Mouse (Mus musculus) heart, embryonic 12.5 days (tissue): Measurements from ENCODE around the gene Gadl1. TPM values are rescaled to one million over a fixed set of nuclear protein-coding genes. Genes with fewer than 3 reads are reported as not detected.
"Not testable (repeated sequence)": the region's sequence is repeated elsewhere in the genome, so short reads cannot be mapped to it uniquely, and the experiment has no call there.

Experiments
- ATAC-seq: fragments of 200-750 bp; cut with Nextera tagmentation; 2 replicates; pipeline ENCODE4 v1.8.0; 2017; ENCODE audit warnings: moderate TSS enrichment, moderate library complexity; ENCODE audit not compliant: insufficient number of reproducible peaks, low FRiP score
- H3K27ac ChIP-seq: fragments of 300-500 bp; sonication (generic); 2 replicates; pipeline ENCODE4 v1.5.1; 2016; ENCODE audit warnings: mild to moderate bottlenecking, moderate library complexity; ENCODE audit not compliant: poor library complexity, severe bottlenecking
- H3K27me3 ChIP-seq: fragments of 300-500 bp; sonication (generic); replicated peaks from 2 replicates; pipeline ENCODE4 v1.6.1; 2016; ENCODE audit warnings: mild to moderate bottlenecking, moderate library complexity
- H3K36me3 ChIP-seq: fragments of 300-500 bp; sonication (generic); 2 replicates; pipeline ENCODE4 v1.6.1; 2016; ENCODE audit warnings: mild to moderate bottlenecking, moderate library complexity
- H3K4me1 ChIP-seq: fragments of 300-500 bp; sonication (generic); replicated peaks from 2 replicates; pipeline ENCODE4 v1.6.1; 2016; ENCODE audit warnings: mild to moderate bottlenecking
- H3K4me2 ChIP-seq: fragments of 300-500 bp; sonication (generic); 2 replicates; pipeline ENCODE4 v1.6.1; 2016; ENCODE audit warnings: mild to moderate bottlenecking, moderate library complexity
- H3K4me3 ChIP-seq: fragments of 300-500 bp; sonication (generic); 2 replicates; pipeline ENCODE4 v1.5.1; 2016; ENCODE audit warnings: mild to moderate bottlenecking
- H3K9ac ChIP-seq: fragments of 300-500 bp; sonication (generic); 2 replicates; pipeline ENCODE4 v1.6.1; 2016; ENCODE audit warnings: mild to moderate bottlenecking, moderate library complexity
- H3K9me3 ChIP-seq: fragments of 300-500 bp; sonication (generic); replicated peaks from 2 replicates; pipeline ENCODE4 v1.6.1; 2016; ENCODE audit warnings: mild to moderate bottlenecking, moderate library complexity
- WGBS: fragments of 180-500 bp; shearing (Covaris S2); methylation state at CpG from one replicate; pipeline ENCODE4 v1.1.7; 2016; 5-methylcytosine and 5-hydroxymethylcytosine counted together
- polyA plus RNA-seq: library from polyadenylated mRNA; unstranded; fragments of >200 nt; fragmentation: Nextera tagmentation; extraction: Ambion mirVana; gene quantifications from 2 replicates; pipeline ENCODE4 v1.2.1, GENCODE M21; 2016

The Gadl1 gene
- polyA plus RNA-seq, 1 experiment from 2014 or later = 0.46 TPM

DNA sequence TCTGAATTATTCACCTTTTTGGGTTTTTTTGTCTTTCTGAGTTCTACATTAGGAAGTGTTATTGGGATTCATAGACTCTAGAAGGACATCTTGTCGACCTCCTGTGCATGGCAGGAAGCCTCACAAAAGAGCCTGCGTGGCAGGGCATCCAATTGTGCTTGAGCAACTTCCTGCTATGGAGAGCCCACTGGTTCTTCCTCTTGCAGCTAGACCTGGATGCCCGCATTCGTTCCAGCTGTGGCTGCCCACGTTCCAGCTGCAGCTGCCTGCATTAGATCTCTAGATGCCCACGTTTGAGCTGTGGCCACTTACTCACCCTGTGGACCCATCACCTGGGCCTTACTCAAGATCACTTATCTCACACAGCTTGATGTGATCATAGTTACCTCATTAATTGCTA, 116.1 kb downstream of the Gadl1 start:
- H3K27ac ChIP-seq = no peak overlapping the region
- no peak for ATAC-seq
- H3K36me3 ChIP-seq = no peaks in the 10 kb centered on the region
- H3K4me2 ChIP-seq = no peak overlapping the region
- no peak overlapping the region for H3K9ac ChIP-seq
- no peaks in the 10 kb centered on the region for H3K27me3 ChIP-seq
- H3K4me1 ChIP-seq = peaks cover 8% of the 10 kb centered on the region; the same call in 1 of the 2 replicates
- no peak overlapping the region for H3K4me3 ChIP-seq
- whole genome bisulfite sequencing = 74% methylated on average over 6 of the region's 6 CpGs
- H3K9me3 ChIP-seq = peaks cover 3% of the 10 kb centered on the region; the same call in 1 of the 2 replicates

DNA sequence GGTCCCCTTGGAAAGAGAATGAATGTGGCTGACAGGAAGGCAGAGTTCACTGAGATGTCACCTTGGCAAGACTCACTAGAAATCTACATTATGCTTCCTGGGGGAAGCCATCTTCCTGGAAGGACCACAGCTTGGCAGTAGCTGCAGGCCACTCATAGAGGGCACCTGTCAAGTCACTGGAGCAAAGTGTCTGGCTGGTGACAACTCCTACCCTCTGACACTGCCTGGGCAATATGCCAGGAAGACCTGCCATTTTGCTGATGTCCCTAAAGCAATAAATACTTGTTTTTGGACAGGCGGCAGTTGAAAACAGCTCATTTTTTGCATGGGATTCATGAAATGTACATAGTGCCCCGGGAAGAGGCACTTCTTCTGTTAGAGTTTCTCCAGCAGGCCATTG, 119.8 kb downstream of the Gadl1 start:
- peak overlapping the region; percentile 18; the same call in 1 of the 2 replicates for H3K27ac ChIP-seq
- H3K9me3 ChIP-seq = no peaks in the 10 kb centered on the region
- no peak overlapping the region for H3K9ac ChIP-seq
- H3K4me2 ChIP-seq = no peak overlapping the region
- WGBS = 85% methylated on average over 2 of the region's 2 CpGs
- H3K27me3 ChIP-seq = no peaks in the 10 kb centered on the region
- ATAC-seq = no peak
- H3K4me3 ChIP-seq = no peak overlapping the region
- H3K4me1 ChIP-seq = peaks cover 18% of the 10 kb centered on the region
- H3K36me3 ChIP-seq = no peaks in the 10 kb centered on the region

DNA sequence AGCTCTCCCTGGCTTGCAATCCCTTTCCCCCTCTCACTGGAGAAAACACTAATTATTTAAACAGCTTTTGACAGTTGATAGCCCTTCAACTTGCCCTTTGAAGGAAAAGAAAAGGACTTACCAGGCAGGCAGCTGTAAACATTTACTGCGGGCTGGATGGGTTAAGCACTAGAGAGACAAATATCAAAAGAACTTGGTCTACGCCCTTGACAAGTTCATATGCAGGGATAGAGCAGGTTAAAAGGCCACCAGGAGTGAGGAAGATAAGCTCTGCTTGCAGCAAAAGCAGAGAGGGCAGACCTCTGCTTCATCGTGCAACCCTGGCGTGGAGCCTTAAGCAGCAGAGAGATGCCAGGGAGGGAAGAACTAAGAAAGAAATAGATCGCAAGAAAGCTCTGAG, 123.5 kb downstream of the Gadl1 start:
- ATAC-seq = no peak
- H3K9ac ChIP-seq = no peak overlapping the region
- H3K4me2 ChIP-seq = no peak overlapping the region; the same call in 1 of the 2 replicates
- 34% methylated on average over 5 of the region's 5 CpGs for WGBS
- H3K27ac ChIP-seq = no peak overlapping the region
- peaks cover 17% of the 10 kb centered on the region for H3K4me1 ChIP-seq
- no peaks in the 10 kb centered on the region for H3K27me3 ChIP-seq
- no peaks in the 10 kb centered on the region for H3K9me3 ChIP-seq
- no peaks in the 10 kb centered on the region for H3K36me3 ChIP-seq
- no peak overlapping the region for H3K4me3 ChIP-seq

DNA sequence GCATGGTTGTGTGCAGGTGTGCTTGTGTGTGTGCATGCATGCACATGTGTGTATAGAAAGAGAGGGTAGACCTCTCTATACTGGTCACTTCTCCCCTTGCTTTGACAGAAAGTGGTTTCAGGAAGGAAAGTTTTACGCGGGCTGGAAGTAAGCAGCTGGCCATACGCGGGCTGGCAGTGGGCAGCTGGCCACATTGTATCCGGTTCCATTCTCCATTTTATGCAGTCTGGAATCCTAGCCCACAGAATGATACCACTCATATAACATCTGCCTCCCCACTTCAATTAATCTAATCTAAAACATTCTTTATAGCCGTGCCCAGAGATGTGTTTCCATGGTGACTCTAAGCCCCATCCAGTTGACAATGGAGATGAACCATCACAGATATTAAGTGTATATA, 129.0 kb downstream of the Gadl1 start:
- Histone ChIP-seq H3K36me3 (no peaks in the 10 kb centered on the region), H3K27me3 (0 out of 2 replicates have a peak, but pooled peaks cover 3% of the 10 kb centered on the region), H3K4me3 (no peak overlapping the region), H3K27ac (no peak overlapping the region), H3K9me3 (no peaks in the 10 kb centered on the region), H3K4me2 (no peak overlapping the region), H3K9ac (no peak overlapping the region), H3K4me1 (no peaks in the 10 kb centered on the region)
- 78% methylated on average over 6 of the region's 6 CpGs for WGBS
- ATAC-seq = no peak

DNA sequence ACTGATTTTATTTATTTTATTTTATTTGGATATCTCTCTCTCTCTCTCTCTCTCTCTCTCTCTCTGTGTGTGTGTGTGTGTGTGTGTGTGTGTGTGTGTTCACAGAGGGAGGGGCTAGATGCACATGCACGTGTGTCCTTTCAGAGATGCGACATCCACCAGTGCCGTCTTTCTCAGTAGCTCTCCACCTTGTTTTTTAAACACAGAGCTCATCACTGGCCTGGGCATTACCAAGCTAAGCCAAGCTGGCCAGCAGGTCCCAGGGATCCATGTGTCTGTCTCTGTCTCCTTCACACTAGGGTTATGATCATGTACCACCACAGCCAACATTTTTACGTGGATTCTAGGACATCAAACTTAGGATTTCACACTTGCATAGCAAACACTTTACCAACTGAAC, 130.7 kb downstream of the Gadl1 start:
- no peak overlapping the region for H3K27ac ChIP-seq
- no peak overlapping the region for H3K9ac ChIP-seq
- H3K27me3 ChIP-seq = 0 out of 2 replicates have a peak, but pooled peaks cover 3% of the 10 kb centered on the region
- WGBS = 90% methylated on average over 4 of the region's 4 CpGs
- no peak overlapping the region for H3K4me3 ChIP-seq
- H3K36me3 ChIP-seq = no peaks in the 10 kb centered on the region
- H3K4me2 ChIP-seq = no peak overlapping the region
- no peaks in the 10 kb centered on the region for H3K9me3 ChIP-seq
- no peaks in the 10 kb centered on the region for H3K4me1 ChIP-seq
- no peak for ATAC-seq

DNA sequence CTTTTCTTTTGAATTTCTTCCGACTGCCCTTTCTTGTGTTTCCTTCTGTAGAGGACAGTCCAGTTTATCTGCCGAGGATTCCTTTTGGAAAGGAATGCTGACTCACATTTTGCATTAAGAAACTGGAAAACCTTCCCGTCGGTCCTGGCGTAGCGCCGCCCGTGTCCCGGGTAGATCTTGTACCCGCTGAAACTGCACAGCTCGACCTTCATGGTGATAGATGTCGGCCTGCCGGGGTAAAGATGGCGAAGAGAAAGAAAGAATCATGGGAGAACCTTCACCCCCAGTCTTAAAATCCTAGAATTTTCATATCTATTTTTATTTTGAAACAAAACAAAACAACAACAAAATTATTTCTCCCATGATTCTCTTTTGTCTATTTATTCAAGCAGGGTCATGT, 131.6 kb downstream of the Gadl1 start:
- H3K4me1 ChIP-seq, H3K9me3 ChIP-seq, H3K36me3 ChIP-seq, H3K9ac ChIP-seq, H3K4me3 ChIP-seq, H3K27me3 ChIP-seq, H3K4me2 ChIP-seq, H3K27ac ChIP-seq, ATAC-seq: not testable (repeated sequence)
- WGBS = 89% methylated on average over 14 of the region's 14 CpGs

DNA sequence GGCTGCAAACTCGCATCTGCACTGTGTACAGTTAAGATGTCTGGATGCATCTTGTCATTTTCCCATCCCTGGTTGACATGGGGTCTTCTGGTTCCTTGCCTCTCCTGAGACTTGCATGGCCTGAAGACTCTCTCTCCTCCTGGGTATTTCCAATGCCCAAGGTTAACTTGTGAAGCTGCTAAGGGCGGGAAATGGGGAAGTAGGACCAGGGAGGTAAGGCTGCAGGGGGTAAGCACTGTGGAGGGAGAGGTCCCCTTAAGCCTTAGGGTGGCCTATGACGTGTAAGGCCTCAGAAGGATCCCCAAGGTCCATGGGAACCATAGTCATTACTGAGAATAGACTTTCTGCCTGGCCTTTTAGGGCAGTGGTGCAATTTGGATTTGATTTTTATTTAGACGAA, 132.1 kb downstream of the Gadl1 start:
- Histone ChIP-seq H3K27ac (no peak overlapping the region), H3K4me3 (no peak overlapping the region), H3K9me3 (no peaks in the 10 kb centered on the region), H3K27me3 (0 out of 2 replicates have a peak, but pooled peaks cover 3% of the 10 kb centered on the region), H3K4me1 (no peaks in the 10 kb centered on the region), H3K4me2 (no peak overlapping the region), H3K36me3 (no peaks in the 10 kb centered on the region), H3K9ac (no peak overlapping the region)
- ATAC-seq = no peak
- WGBS = 67% methylated on average over 4 of the region's 4 CpGs

DNA sequence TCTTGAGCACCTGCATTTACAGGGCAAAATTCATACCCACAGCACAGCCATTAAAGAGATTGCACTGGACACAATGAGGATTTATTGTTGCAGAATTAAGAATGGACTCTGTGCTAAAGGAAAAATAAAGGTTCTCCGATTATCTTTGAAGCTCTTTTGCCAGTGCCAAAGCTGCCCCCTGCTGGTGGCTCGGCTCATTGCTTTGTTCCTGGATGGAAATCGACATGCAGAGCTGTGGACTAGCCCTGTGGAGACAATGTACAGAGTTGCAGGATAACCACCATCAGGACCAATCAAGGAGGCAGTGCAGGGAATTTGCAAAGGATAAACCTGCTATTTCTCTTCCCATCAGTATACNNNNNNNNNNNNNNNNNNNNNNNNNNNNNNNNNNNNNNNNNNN, 132.5 kb downstream of the Gadl1 start:
- H3K4me2 ChIP-seq = no peak overlapping the region
- no peak overlapping the region for H3K27ac ChIP-seq
- no peak overlapping the region for H3K9ac ChIP-seq
- H3K4me3 ChIP-seq = no peak overlapping the region
- H3K9me3 ChIP-seq = no peaks in the 10 kb centered on the region
- no peaks in the 10 kb centered on the region for H3K36me3 ChIP-seq
- WGBS = 21% methylated on average over 3 of the region's 3 CpGs
- 0 out of 2 replicates have a peak, but pooled peaks cover 3% of the 10 kb centered on the region for H3K27me3 ChIP-seq
- no peaks in the 10 kb centered on the region for H3K4me1 ChIP-seq
- ATAC-seq = no peak

DNA sequence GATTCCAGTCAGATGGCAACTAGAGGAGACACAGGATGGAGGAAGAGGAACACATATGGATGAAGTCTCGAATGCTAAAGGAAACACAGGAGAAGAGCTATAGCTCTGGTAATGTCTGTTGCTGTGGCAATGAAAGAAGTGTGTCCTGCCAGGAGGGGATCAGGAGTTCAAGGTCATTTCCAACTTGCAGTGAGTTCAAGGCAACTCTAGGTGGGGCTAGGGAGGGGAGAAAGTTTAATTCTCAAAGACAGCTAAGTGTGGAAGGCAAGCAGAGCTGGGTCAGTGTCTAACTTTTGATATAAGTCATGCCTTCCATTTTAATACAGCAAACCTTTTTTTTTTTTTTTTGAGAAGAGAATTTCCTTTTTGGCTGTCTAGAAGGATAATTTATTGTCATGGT, 140.7 kb downstream of the Gadl1 start:
- ATAC-seq = no peak
- no peak overlapping the region for H3K27ac ChIP-seq
- no peak overlapping the region for H3K4me2 ChIP-seq
- H3K4me3 ChIP-seq = no peak overlapping the region
- 79% methylated on average over 1 of the region's 1 CpGs for WGBS
- no peaks in the 10 kb centered on the region for H3K9me3 ChIP-seq
- H3K27me3 ChIP-seq = no peaks in the 10 kb centered on the region
- H3K9ac ChIP-seq = no peak overlapping the region
- H3K4me1 ChIP-seq = no peaks in the 10 kb centered on the region
- H3K36me3 ChIP-seq = no peaks in the 10 kb centered on the region

DNA sequence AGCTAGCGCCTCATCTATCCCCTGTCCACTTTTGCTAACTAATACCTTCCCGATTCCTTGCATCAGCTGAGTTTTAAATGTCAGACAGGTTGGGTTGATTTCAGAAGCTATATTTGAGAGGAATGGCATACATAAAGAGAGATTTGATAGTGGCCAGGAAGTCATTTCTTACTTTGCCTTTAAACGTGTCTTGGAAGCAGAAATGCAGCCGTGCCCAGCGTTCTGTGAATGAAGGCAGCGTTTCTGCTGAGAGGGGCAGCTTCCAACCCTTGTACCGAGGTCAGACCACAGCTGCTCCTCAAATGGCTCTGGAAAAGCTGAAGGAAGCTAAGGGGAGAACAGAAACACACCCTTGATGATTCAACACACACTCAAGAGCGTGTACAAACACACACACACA, 144.7 kb downstream of the Gadl1 start:
- no peak overlapping the region for H3K9ac ChIP-seq
- H3K36me3 ChIP-seq = no peaks in the 10 kb centered on the region
- no peaks in the 10 kb centered on the region for H3K4me1 ChIP-seq
- no peak for ATAC-seq
- no peak overlapping the region for H3K4me3 ChIP-seq
- H3K27me3 ChIP-seq = no peaks in the 10 kb centered on the region
- peaks cover 6% of the 10 kb centered on the region; the same call in 1 of the 2 replicates for H3K9me3 ChIP-seq
- WGBS = 79% methylated on average over 8 of the region's 8 CpGs
- no peak overlapping the region for H3K27ac ChIP-seq
- H3K4me2 ChIP-seq = no peak overlapping the region

DNA sequence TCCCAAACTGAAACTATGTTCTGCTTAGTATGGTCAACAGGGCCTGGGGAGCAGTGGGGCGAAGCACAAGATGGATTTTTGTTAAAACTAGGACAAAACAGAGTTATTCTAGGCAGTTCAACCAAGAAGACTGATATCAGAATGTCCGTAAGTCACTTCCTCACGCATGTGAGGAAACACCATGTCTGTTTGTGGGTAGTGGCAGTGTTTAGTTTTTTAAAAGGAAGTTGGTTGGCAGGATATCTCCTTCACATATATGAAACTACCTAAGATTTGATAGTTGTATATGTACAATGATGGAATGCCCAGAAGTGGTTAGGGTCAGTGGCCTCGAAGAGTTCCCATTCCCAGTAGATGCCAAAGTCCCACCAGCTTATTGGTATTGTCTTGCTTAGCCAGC, 149.2 kb downstream of the Gadl1 start:
- ATAC-seq = no peak
- Histone ChIP-seq H3K27ac (no peak overlapping the region), H3K9ac (no peak overlapping the region), H3K4me2 (no peak overlapping the region), H3K36me3 (no peaks in the 10 kb centered on the region), H3K4me1 (no peaks in the 10 kb centered on the region), H3K4me3 (no peak overlapping the region), H3K9me3 (peaks cover 6% of the 10 kb centered on the region; the same call in 1 of the 2 replicates), H3K27me3 (no peaks in the 10 kb centered on the region)
- 81% methylated on average over 4 of the region's 4 CpGs for WGBS

DNA sequence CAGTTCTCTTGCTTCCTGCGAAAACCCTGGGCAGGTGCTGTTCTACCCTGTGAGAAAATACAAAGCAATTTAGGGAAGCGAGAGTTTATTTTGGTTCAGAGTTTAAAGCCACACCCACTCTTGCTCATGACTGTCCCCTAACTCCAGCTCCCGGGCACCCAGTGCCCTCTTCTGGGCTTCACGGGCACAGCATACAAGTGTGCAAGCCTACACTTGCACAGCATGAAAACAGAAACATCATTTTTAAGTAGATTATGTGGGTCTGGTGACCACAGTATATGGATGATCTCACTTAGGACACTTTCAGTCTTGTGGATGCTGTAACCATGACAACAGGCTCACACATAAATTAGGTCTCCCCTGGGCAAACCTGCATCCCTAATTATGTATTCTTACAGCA, 149.9 kb downstream of the Gadl1 start:
- Histone ChIP-seq H3K4me2 (no peak overlapping the region), H3K27ac (no peak overlapping the region), H3K27me3 (no peaks in the 10 kb centered on the region), H3K9me3 (peaks cover 6% of the 10 kb centered on the region; the same call in 1 of the 2 replicates), H3K4me3 (no peak overlapping the region), H3K4me1 (no peaks in the 10 kb centered on the region), H3K36me3 (no peaks in the 10 kb centered on the region), H3K9ac (no peak overlapping the region)
- WGBS = 65% methylated on average over 4 of the region's 4 CpGs
- no peak for ATAC-seq
